ENCODE assay signal across 8 mouse cellular contexts in genomic region chr14:58076726-58077255, GRCm38 (mm10). TPM values are rescaled to one million over a fixed set of nuclear protein-coding genes. Genes with fewer than 3 reads are reported as not detected.
A peak's percentile ranks its signal among the peaks of the same experiment; 100 is the strongest.
DNase-seq lines count a peak whose midpoint lies in the region; ATAC-seq and TF ChIP-seq lines count a peak whose summit lies in the region.

No protein-coding gene starts in this region.

- DNase-seq in liver, adult 2 months (ENCODE audit: extremely low read depth, low read depth, low spot score): no peak
- DNase-seq in liver: no peak
- no peak for DNase-seq in ovary, adult 18-20 months (ENCODE audit: low spot score)
- no peak for DNase-seq in layer of hippocampus, adult 8-10 months (ENCODE audit: low spot score in 2 of 2)

- H3K27me3 ChIP-seq in liver, adult 2 months (ENCODE audit: control insufficient read depth, insufficient read depth, low read length): peaks cover 37% of the 10 kb centered on the region
- H3K27me3 ChIP-seq in embryonic facial prominence, embryonic 13.5 days: peaks cover 80% of the 10 kb centered on the region
- H3K27me3 ChIP-seq in hindbrain, embryonic 13.5 days: peaks cover 58% of the 10 kb centered on the region
- peaks cover 9% of the 10 kb centered on the region for H3K27me3 ChIP-seq in midbrain, embryonic 16.5 days (ENCODE audit: control insufficient read depth, insufficient read depth, low read depth, low read length)

- no peak overlapping the region for H3K9ac ChIP-seq in liver, adult 2 months (ENCODE audit: low read depth, low read length)
- H3K9ac ChIP-seq in embryonic facial prominence, embryonic 13.5 days: peak overlapping the region; percentile 69
- H3K9ac ChIP-seq in hindbrain, embryonic 13.5 days: peak overlapping the region; percentile 80
- H3K9ac ChIP-seq in midbrain, embryonic 16.5 days (ENCODE audit: low read depth, low read length): peak overlapping the region; percentile 58

- H3K9me3 ChIP-seq in embryonic facial prominence, embryonic 13.5 days: no peaks in the 10 kb centered on the region
- H3K9me3 ChIP-seq in hindbrain, embryonic 13.5 days: no peaks in the 10 kb centered on the region
- H3K9me3 ChIP-seq in midbrain, embryonic 16.5 days (replicated peaks; ENCODE audit: control insufficient read depth, low read length, poor library complexity, severe bottlenecking): no peaks in the 10 kb centered on the region

- H3K4me2 ChIP-seq in embryonic facial prominence, embryonic 13.5 days: peak overlapping the region; percentile 94
- H3K4me2 ChIP-seq in hindbrain, embryonic 13.5 days: peak overlapping the region; percentile 83
- peak overlapping the region; percentile 99 for H3K4me2 ChIP-seq in midbrain, embryonic 16.5 days (ENCODE audit: low read length)

- TF ChIP-seq CTCF in liver, adult 2 months (IDR thresholded peaks at IDR 0.05; ENCODE audit: low read depth, low read length): no peak

- no peak overlapping the region for H3K27ac ChIP-seq in liver, adult 2 months (replicated peaks; ENCODE audit: insufficient read depth, low read depth, low read length)
- peak overlapping the region; percentile 33; the same call in 1 of the 2 replicates for H3K27ac ChIP-seq in embryonic facial prominence, embryonic 13.5 days
- peak overlapping the region; percentile 92 for H3K27ac ChIP-seq in hindbrain, embryonic 13.5 days
- peak overlapping the region; percentile 89 for H3K27ac ChIP-seq in midbrain, embryonic 16.5 days (ENCODE audit: low read length)

- 17% methylated on average over 14 of the region's 14 CpGs for WGBS in liver, adult 2 months
- 6% methylated on average over 14 of the region's 14 CpGs for WGBS in embryonic facial prominence, embryonic 13.5 days
- 7% methylated on average over 14 of the region's 14 CpGs for WGBS in hindbrain, embryonic 13.5 days
- 7% methylated on average over 14 of the region's 14 CpGs for WGBS in midbrain, embryonic 16.5 days

- peak; percentile 23; the same call in 1 of the 2 replicates for ATAC-seq in embryonic facial prominence, embryonic 13.5 days (ENCODE audit: insufficient number of reproducible peaks, insufficient read depth, low FRiP score, low TSS enrichment, low read depth)
- peak; percentile 6; the same call in 1 of the 2 replicates for ATAC-seq in hindbrain, embryonic 13.5 days (ENCODE audit: low FRiP score)
- peak; percentile 8 for ATAC-seq in midbrain, embryonic 16.5 days
- no peak for ATAC-seq in inflammation-experienced regulatory T-cells, adult 6 months

- no peaks in the 10 kb centered on the region for H3K79me2 ChIP-seq in liver, adult 2 months (ENCODE audit: control insufficient read depth, insufficient read depth, low read length)

- no peaks in the 10 kb centered on the region for H3K36me3 ChIP-seq in liver, adult 2 months (ENCODE audit: control insufficient read depth, insufficient read depth, low read length)
- H3K36me3 ChIP-seq in embryonic facial prominence, embryonic 13.5 days: no peaks in the 10 kb centered on the region
- H3K36me3 ChIP-seq in hindbrain, embryonic 13.5 days: no peaks in the 10 kb centered on the region
- no peaks in the 10 kb centered on the region for H3K36me3 ChIP-seq in midbrain, embryonic 16.5 days (ENCODE audit: control insufficient read depth, insufficient read depth, low read length)

- no peak for TF ChIP-seq POLR2A in liver, adult 2 months (IDR thresholded peaks at IDR 0.05; ENCODE audit: extremely low read depth, insufficient read depth, low read length)

- H3K4me1 ChIP-seq in liver, adult 2 months (ENCODE audit: control insufficient read depth, insufficient read depth, low read length): peaks cover 12% of the 10 kb centered on the region
- H3K4me1 ChIP-seq in embryonic facial prominence, embryonic 13.5 days: peaks cover 41% of the 10 kb centered on the region
- H3K4me1 ChIP-seq in hindbrain, embryonic 13.5 days (replicated peaks): peaks cover 33% of the 10 kb centered on the region
- peaks cover 24% of the 10 kb centered on the region for H3K4me1 ChIP-seq in midbrain, embryonic 16.5 days (ENCODE audit: control insufficient read depth, insufficient read depth, low read length)

- H3K4me3 ChIP-seq in liver, adult 2 months (ENCODE audit: insufficient read depth, low read depth, low read length): peak overlapping the region; percentile 45; the same call in 1 of the 2 replicates
- peak overlapping the region; percentile 57 for H3K4me3 ChIP-seq in embryonic facial prominence, embryonic 13.5 days
- H3K4me3 ChIP-seq in hindbrain, embryonic 13.5 days: peak overlapping the region; percentile 66
- H3K4me3 ChIP-seq in midbrain, embryonic 16.5 days (ENCODE audit: low read depth, low read length): peak overlapping the region; percentile 85

RNA-seq across cellular contexts. Expression of gene Fgf9, which starts 6.4 kb away (rescaled TPM):
- 0.09 and 0.34 TPM in 2 replicates for total RNA-seq in liver, adult 2 months (2014; rRNA removed)
- polyA plus RNA-seq in liver, adult 2 months (2012; rRNA removed): 0.07 TPM in 2 replicates
- polyA plus RNA-seq in embryonic facial prominence, embryonic 13.5 days (2015; fragmentation: Nextera tagmentation; extraction: Ambion mirVana): 7.5 and 10.4 TPM in 2 replicates
- 15.6 and 16.4 TPM in 2 replicates for polyA plus RNA-seq in hindbrain, embryonic 13.5 days (2015; fragmentation: Nextera tagmentation; extraction: Ambion mirVana)
- 24.4 and 26.1 TPM in 2 replicates for polyA plus RNA-seq in midbrain, embryonic 16.5 days (2015; fragmentation: Nextera tagmentation; extraction: Ambion mirVana)
- not detected for polyA plus RNA-seq in inflammation-experienced regulatory T-cells, adult 6 months (2017; shearing (Covaris generic))
- 10 to 100 TPM; 14.8 to 17.0 (median 16.2) TPM for total RNA-seq in layer of hippocampus, adult 8-10 months (2022)
